Mouse (Mus musculus): ENCODE measurements around the gene C130032M10Rik. TPM values are rescaled to one million over a fixed set of nuclear protein-coding genes. Genes with fewer than 3 reads are reported as not detected.
A peak's percentile ranks its signal among the peaks of the same experiment; 100 is the strongest.
"Not testable (repeated sequence)": the region's sequence is repeated elsewhere in the genome, so short reads cannot be mapped to it uniquely, and the experiment has no call there.

Gene C130032M10Rik
- polyA plus RNA-seq, 1 experiment from 2014 or later: 0.60 TPM

DNA sequence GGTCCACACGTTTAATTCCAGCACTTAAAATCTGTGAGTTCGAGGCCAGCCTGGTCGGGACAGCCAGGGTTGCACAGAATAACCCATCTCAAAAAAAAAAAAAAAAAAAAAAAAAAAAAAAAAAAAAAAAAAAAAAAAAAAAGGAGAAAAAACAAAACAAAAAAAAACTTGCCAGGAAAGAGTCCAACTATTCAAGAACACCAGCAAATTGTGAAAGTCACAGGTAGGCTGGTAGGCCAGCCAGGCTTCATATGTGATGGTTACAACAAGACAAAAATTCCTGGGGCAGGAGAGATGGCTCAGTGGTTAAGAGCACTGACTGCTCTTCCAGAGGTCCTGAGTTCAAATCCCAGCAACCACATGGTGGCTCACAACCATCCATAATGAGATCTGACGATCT lies 5.0 kb downstream of the C130032M10Rik start:
- H3K4me1 ChIP-seq; H3K4me2 ChIP-seq; H3K9ac ChIP-seq; H3K36me3 ChIP-seq; ATAC-seq (ENCODE audit: insufficient number of reproducible peaks, insufficient read depth, low FRiP score, low TSS enrichment, low read depth); H3K27me3 ChIP-seq; H3K9me3 ChIP-seq; H3K27ac ChIP-seq; H3K4me3 ChIP-seq: not testable (repeated sequence)
- 76% methylated on average over 4 of the region's 4 CpGs for WGBS

- Histone ChIP-seq H3K36me3 (no peaks in the 10 kb centered on the region), H3K4me3 (no peak overlapping the region), H3K27me3 (no peaks in the 10 kb centered on the region), H3K4me1 (peaks cover 16% of the 10 kb centered on the region), H3K4me2 (no peak overlapping the region), H3K9me3 (no peaks in the 10 kb centered on the region), H3K27ac (no peak overlapping the region), H3K9ac (no peak overlapping the region)
- WGBS: 60% methylated on average over 5 of the region's 5 CpGs
- no peak for ATAC-seq (ENCODE audit: insufficient number of reproducible peaks, insufficient read depth, low FRiP score, low TSS enrichment, low read depth)
Observed at GRCm38 (mm10) chr9:114522041-114522440, 6.5 kb downstream of the C130032M10Rik start.

DNA sequence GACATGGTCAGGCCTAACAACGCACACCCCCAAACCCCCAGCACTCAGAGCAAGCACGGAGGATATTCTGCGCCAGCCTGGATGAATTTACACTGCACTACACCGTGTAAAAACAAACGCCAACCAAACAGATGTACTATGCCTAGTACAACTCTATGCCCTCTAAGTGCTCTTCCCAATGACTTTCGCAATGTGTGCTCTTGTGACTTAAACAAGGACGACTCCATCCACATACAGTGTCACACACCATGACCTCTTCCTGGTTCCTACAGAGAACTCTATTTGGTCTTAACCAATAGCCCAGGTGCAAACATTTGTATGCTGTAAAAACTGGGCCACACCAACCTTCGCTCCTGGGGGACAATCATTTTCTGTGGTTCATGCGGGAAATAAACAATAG lies 7.0 kb downstream of the C130032M10Rik start:
- H3K4me1 ChIP-seq: peaks cover 18% of the 10 kb centered on the region
- no peak overlapping the region for H3K4me2 ChIP-seq
- H3K27ac ChIP-seq: no peak overlapping the region
- 88% methylated on average over 9 of the region's 9 CpGs for WGBS
- no peaks in the 10 kb centered on the region for H3K36me3 ChIP-seq
- ATAC-seq (ENCODE audit: insufficient number of reproducible peaks, insufficient read depth, low FRiP score, low TSS enrichment, low read depth): no peak
- H3K9ac ChIP-seq: no peak overlapping the region
- H3K4me3 ChIP-seq: no peak overlapping the region
- H3K27me3 ChIP-seq: no peaks in the 10 kb centered on the region
- H3K9me3 ChIP-seq: no peaks in the 10 kb centered on the region

DNA sequence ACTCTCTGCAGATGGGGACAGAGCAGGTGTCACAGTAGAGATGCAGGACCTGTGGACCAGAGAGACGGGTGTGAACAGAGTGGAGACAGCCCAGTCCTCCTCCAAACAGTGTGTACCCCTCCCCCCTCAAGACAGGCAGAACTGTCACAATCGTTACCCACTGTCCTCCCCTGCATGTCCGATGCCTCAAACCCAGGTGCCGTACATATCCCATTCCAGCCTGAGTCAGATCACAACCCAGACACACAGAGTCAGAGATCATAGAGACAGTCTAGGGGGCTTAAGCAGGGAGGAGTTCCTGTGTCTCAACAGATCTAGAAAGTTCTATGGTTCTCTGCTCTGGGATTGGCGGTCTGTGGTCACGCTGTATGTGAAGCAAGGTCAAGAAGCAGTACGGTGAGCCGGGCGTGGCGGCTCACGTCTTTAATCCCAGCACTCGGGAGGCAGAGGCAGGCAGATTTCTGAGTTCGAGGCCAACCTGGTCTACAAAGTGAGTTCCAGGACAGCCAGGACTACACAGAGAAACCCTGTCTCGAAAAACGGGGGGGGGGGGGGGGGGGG lies 9.7 kb downstream of the C130032M10Rik start:
- Histone ChIP-seq H3K4me3 (no peak overlapping the region), H3K9me3 (no peaks in the 10 kb centered on the region), H3K4me2 (no peak overlapping the region), H3K27ac (no peak overlapping the region), H3K9ac (no peak overlapping the region), H3K27me3 (no peaks in the 10 kb centered on the region), H3K4me1 (peaks cover 28% of the 10 kb centered on the region), H3K36me3 (no peaks in the 10 kb centered on the region)
- 93% methylated on average over 13 of the region's 15 CpGs for WGBS
- ATAC-seq (ENCODE audit: insufficient number of reproducible peaks, insufficient read depth, low FRiP score, low TSS enrichment, low read depth): no peak

DNA sequence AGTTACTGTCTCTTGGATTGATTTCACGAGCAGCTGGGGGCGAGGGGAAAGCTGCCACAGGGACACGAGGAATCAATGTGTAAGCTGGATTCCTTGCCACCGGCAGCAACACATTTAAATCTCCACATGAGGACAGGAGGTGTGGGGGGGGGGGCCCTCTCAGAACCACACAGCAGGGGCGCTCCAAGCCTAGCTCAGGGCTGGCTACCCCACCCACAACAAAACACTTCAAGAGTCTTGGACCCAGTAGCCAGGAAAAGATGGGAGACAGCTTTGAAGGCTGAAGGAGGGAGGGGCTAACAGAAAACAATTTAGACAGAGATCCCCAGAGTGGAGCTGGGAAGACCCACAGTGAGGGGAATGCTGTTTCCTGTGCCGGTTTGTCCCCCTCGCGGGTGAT lies 10.4 kb downstream of the C130032M10Rik start:
- peaks cover 34% of the 10 kb centered on the region for H3K4me1 ChIP-seq
- peak overlapping the region; percentile 51; the same call in 1 of the 2 replicates for H3K27ac ChIP-seq
- H3K4me3 ChIP-seq: no peak overlapping the region
- 5% methylated on average over 8 of the region's 8 CpGs for WGBS
- no peaks in the 10 kb centered on the region for H3K9me3 ChIP-seq
- no peaks in the 10 kb centered on the region for H3K36me3 ChIP-seq
- no peak overlapping the region for H3K9ac ChIP-seq
- peak overlapping the region; percentile 54 for H3K4me2 ChIP-seq
- H3K27me3 ChIP-seq: no peaks in the 10 kb centered on the region
- no peak for ATAC-seq (ENCODE audit: insufficient number of reproducible peaks, insufficient read depth, low FRiP score, low TSS enrichment, low read depth)

DNA sequence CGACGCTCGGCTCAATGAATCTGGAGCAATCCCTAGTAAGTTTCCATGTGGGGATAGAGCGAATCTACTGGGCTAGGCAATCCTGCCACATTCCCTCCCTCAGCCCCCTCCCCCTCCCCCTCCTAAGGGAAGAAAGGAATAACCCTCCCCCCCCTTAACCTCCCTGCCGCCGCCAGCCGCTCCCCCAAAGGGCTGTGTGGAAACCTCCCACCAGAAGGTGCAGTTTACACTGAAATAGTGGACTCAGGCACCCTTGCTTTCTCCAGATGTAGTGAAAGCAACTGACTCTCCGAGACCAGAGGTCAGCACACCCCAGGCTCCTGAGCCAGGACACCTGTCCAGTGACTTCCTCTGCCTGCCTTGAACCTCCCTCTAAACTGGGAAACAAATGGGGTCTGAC lies 11.1 kb downstream of the C130032M10Rik start:
- Histone ChIP-seq H3K9ac (peak overlapping the region; percentile 17; the same call in 1 of the 2 replicates), H3K4me3 (peak overlapping the region; percentile 18), H3K27ac (0 out of 2 replicates have a peak overlapping the region, but pooled peaks have one; percentile 51), H3K36me3 (no peaks in the 10 kb centered on the region), H3K4me2 (peak overlapping the region; percentile 54), H3K9me3 (no peaks in the 10 kb centered on the region), H3K27me3 (no peaks in the 10 kb centered on the region), H3K4me1 (peaks cover 41% of the 10 kb centered on the region)
- no peak for ATAC-seq (ENCODE audit: insufficient number of reproducible peaks, insufficient read depth, low FRiP score, low TSS enrichment, low read depth)
- 6% methylated on average over 8 of the region's 8 CpGs for WGBS

DNA sequence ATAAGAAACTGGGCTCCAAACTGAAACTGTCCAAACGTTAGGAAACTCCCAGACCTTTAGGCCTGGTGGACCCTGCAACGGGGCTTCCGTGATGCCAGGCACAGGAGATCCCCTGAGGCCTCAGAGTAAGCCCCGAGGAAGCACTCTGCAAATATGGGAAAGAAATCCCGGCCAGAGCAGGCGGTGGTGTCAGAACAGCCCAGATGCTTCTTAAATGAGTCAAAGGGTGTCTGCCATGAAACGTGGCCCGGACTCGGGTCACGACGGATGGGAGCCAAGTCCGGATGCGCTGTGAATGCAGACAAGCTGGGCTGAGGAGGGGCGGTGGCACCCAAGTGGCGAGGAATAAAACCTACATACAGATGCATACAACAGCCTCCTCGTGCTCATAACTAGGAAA lies 11.6 kb downstream of the C130032M10Rik start:
- H3K36me3 ChIP-seq: no peaks in the 10 kb centered on the region
- peak overlapping the region; percentile 18; the same call in 1 of the 2 replicates for H3K4me3 ChIP-seq
- no peaks in the 10 kb centered on the region for H3K27me3 ChIP-seq
- WGBS: 3% methylated on average over 16 of the region's 16 CpGs
- no peak for ATAC-seq (ENCODE audit: insufficient number of reproducible peaks, insufficient read depth, low FRiP score, low TSS enrichment, low read depth)
- peak overlapping the region; percentile 17; the same call in 1 of the 2 replicates for H3K9ac ChIP-seq
- H3K9me3 ChIP-seq: no peaks in the 10 kb centered on the region
- no peak overlapping the region for H3K27ac ChIP-seq
- H3K4me1 ChIP-seq: peaks cover 44% of the 10 kb centered on the region
- H3K4me2 ChIP-seq: peak overlapping the region; percentile 54

DNA sequence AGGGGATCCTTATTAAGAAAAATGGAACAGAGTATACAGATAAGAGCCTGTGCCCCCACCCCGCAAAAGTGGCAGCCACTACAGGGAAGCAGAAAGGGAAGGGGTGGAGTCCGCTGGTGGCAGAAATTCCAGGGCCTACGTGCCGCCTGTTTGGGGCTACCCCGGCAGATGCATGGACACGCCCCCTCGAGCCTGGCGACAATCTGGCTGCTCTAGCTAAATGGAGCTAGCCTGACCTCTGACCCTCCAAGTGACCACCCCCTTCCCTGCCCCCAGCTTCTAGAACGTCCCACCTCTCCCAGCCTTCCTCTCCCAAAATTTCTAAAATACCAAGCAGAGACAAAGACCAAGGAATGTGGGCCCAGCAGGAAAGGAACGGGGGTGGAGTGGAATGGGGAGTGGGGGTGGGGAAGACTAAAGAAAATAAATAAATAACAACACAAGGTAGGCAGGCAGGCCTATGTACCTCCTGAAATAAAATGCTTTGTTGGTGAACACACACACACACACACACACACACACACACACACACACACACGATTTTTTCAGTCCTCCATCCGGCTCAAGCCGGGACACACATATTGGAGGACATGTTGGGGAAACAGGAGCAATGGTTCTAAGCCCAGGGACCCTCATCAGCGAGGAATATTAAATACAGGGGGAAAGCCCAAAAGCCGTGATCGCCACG lies 12.6 kb downstream of the C130032M10Rik start:
- peak; percentile 54; the same call in 1 of the 2 replicates for ATAC-seq (ENCODE audit: insufficient number of reproducible peaks, insufficient read depth, low FRiP score, low TSS enrichment, low read depth)
- 0 out of 2 replicates have a peak overlapping the region, but pooled peaks have one; percentile 12 for H3K4me3 ChIP-seq
- 12% methylated on average over 16 of the region's 17 CpGs for WGBS

DNA sequence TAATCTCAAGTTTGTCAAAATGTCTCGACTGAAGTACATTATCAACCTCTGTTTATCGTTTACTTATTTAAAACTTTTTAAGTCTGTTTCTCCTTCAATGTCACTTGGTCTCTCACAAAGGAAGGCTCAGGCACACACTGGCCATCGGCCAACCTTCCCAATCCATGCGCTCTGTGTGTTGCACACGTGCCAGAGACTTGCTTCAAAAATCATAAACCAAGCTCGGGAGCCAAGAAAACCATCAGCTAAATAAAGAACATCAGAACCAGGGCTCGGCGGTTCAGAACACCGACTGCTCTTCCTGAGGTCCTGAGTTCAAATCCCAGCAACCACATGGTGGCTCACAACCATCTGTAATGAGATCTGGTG lies 13.2 kb downstream of the C130032M10Rik start:
- H3K9me3 ChIP-seq: no peaks in the 10 kb centered on the region
- 38% methylated on average over 9 of the region's 9 CpGs for WGBS
- 0 out of 2 replicates have a peak overlapping the region, but pooled peaks have one; percentile 33 for H3K27ac ChIP-seq
- H3K4me1 ChIP-seq: peaks cover 44% of the 10 kb centered on the region
- H3K4me3 ChIP-seq: no peak overlapping the region
- ATAC-seq (ENCODE audit: insufficient number of reproducible peaks, insufficient read depth, low FRiP score, low TSS enrichment, low read depth): no peak
- H3K9ac ChIP-seq: no peak overlapping the region
- H3K36me3 ChIP-seq: no peaks in the 10 kb centered on the region
- no peaks in the 10 kb centered on the region for H3K27me3 ChIP-seq
- no peak overlapping the region for H3K4me2 ChIP-seq

More for the DNA sequence above, 12.6 kb downstream of the C130032M10Rik start:
- Histone ChIP-seq H3K4me1 (peaks cover 44% of the 10 kb centered on the region), H3K4me2 (peak overlapping the region; percentile 45), H3K27me3 (no peaks in the 10 kb centered on the region), H3K27ac (peak overlapping the region; percentile 33; the same call in 1 of the 2 replicates), H3K9me3 (no peaks in the 10 kb centered on the region), H3K9ac (peak overlapping the region; percentile 32; the same call in 1 of the 2 replicates), H3K36me3 (no peaks in the 10 kb centered on the region)

GRCm38 (mm10) chr9:114531276-114531675 lies 15.8 kb downstream of the C130032M10Rik start:
- no peak overlapping the region for H3K9ac ChIP-seq
- no peaks in the 10 kb centered on the region for H3K9me3 ChIP-seq
- 23% methylated on average over 11 of the region's 11 CpGs for WGBS
- H3K4me1 ChIP-seq: peaks cover 36% of the 10 kb centered on the region
- H3K4me2 ChIP-seq: peak overlapping the region; percentile 18; the same call in 1 of the 2 replicates
- ATAC-seq (ENCODE audit: insufficient number of reproducible peaks, insufficient read depth, low FRiP score, low TSS enrichment, low read depth): no peak
- H3K4me3 ChIP-seq: no peak overlapping the region
- no peaks in the 10 kb centered on the region for H3K27me3 ChIP-seq
- no peak overlapping the region for H3K27ac ChIP-seq
- no peaks in the 10 kb centered on the region for H3K36me3 ChIP-seq

- no peaks in the 10 kb centered on the region for H3K27me3 ChIP-seq
- no peak overlapping the region for H3K4me2 ChIP-seq
- H3K9me3 ChIP-seq: no peaks in the 10 kb centered on the region
- H3K36me3 ChIP-seq: no peaks in the 10 kb centered on the region
- H3K4me3 ChIP-seq: no peak overlapping the region
- H3K4me1 ChIP-seq: peaks cover 28% of the 10 kb centered on the region
- H3K9ac ChIP-seq: no peak overlapping the region
- 77% methylated on average over 4 of the region's 4 CpGs for WGBS
- H3K27ac ChIP-seq: no peak overlapping the region
- ATAC-seq (ENCODE audit: insufficient number of reproducible peaks, insufficient read depth, low FRiP score, low TSS enrichment, low read depth): no peak
Observed at GRCm38 (mm10) chr9:114533848-114534247, 18.4 kb downstream of the C130032M10Rik start.

All from embryonic facial prominence, embryonic 13.5 days (tissue).